Comparison of ENCODE assay signal across 9 mouse cellular contexts in genomic region chr17:29858764-29859163, GRCm38 (mm10).
DNase-seq lines count a peak whose midpoint lies in the region; ATAC-seq and TF ChIP-seq lines count a peak whose summit lies in the region.
"Had no signal": no experiment of that assay in that cellular context is flagged by ENCODE, and none has a peak within 500 bp of the region (broad histone marks: within the 10 kb centered on the region; RNA-seq: fewer than 3 reads in every experiment).

No protein-coding gene starts in this region.

- no peaks in the 10 kb centered on the region for H3K9me3 ChIP-seq in intestine, postnatal 0 days (ENCODE audit: control insufficient read depth)
- no peaks in the 10 kb centered on the region for H3K9me3 ChIP-seq in intestine, embryonic 16.5 days (ENCODE audit: control insufficient read depth, low read length)
- H3K9me3 ChIP-seq in E14TG2a.4 (ENCODE audit: low read length), result no peaks in the 10 kb centered on the region
- no peaks in the 10 kb centered on the region for H3K9me3 ChIP-seq in forebrain, embryonic 10.5 days
- H3K9me3 ChIP-seq: embryonic facial prominence, embryonic 12.5 days had no signal

- H3K4me1 ChIP-seq in intestine, postnatal 0 days (replicated peaks; ENCODE audit: control insufficient read depth, insufficient read depth, low read length), result 0 out of 2 replicates have a peak, but pooled peaks cover 5% of the 10 kb centered on the region
- peaks cover 7% of the 10 kb centered on the region for H3K4me1 ChIP-seq in intestine, embryonic 16.5 days (ENCODE audit: control insufficient read depth, insufficient read depth, low read length)
- peaks cover 56% of the 10 kb centered on the region for H3K4me1 ChIP-seq in E14TG2a.4 (replicated peaks; ENCODE audit: low read depth, low read length)
- H3K4me1 ChIP-seq in forebrain, embryonic 10.5 days, result peaks cover 11% of the 10 kb centered on the region
- H3K4me1 ChIP-seq: embryonic facial prominence, embryonic 12.5 days had no signal

- TF ChIP-seq CTCF in intestine, postnatal 0 days (IDR thresholded peaks at IDR 0.05; ENCODE audit: low read depth), result peak; percentile 73
- peak; percentile 65 for TF ChIP-seq CTCF in E14TG2a.4 (conservative IDR thresholded peaks at IDR 0.05; ENCODE audit: low read length)

- ATAC-seq in intestine, postnatal 0 days, result no peak
- no peak for ATAC-seq in intestine, embryonic 16.5 days

- no peaks in the 10 kb centered on the region for H3K27me3 ChIP-seq in intestine, postnatal 0 days (replicated peaks; ENCODE audit: control insufficient read depth, insufficient read depth, low read length)
- H3K27me3 ChIP-seq in intestine, embryonic 16.5 days (replicated peaks; ENCODE audit: control insufficient read depth, insufficient read depth, low read length), result no peaks in the 10 kb centered on the region
- no peaks in the 10 kb centered on the region for H3K27me3 ChIP-seq in E14TG2a.4 (ENCODE audit: insufficient read depth, low read length)
- H3K27me3 ChIP-seq in forebrain, embryonic 10.5 days (ENCODE audit: poor library complexity, severe bottlenecking), result no peaks in the 10 kb centered on the region; the same call in 1 of the 2 replicates
- H3K27me3 ChIP-seq: embryonic facial prominence, embryonic 12.5 days had no signal

- WGBS in intestine, postnatal 0 days, result 91% methylated on average over 3 of the region's 3 CpGs
- WGBS in intestine, embryonic 16.5 days, result 100% methylated on average over 3 of the region's 3 CpGs
- WGBS in forebrain, embryonic 10.5 days, result over 99% methylated on average over 3 of the region's 3 CpGs

- H3K4me2 ChIP-seq in intestine, postnatal 0 days (replicated peaks; ENCODE audit: low read depth), result no peak overlapping the region
- no peak overlapping the region for H3K4me2 ChIP-seq in intestine, embryonic 16.5 days (ENCODE audit: low read depth, low read length)
- H3K4me2 ChIP-seq: embryonic facial prominence, embryonic 12.5 days had no signal

- peak; percentile 74 for DNase-seq in brain, adult 2 months (ENCODE audit: low read depth, low spot score)
- DNase-seq in lung, postnatal 36 days, result peak; percentile 37
- no peak for DNase-seq in ovary, postnatal 36 days (ENCODE audit: low spot score)
- DNase-seq in layer of hippocampus, adult 9-10 months (ENCODE audit: low spot score), result no peak
- DNase-seq in forebrain, embryonic 10.5 days (ENCODE audit: extremely low spot score, low spot score), result no peak

- H3K36me3 ChIP-seq in intestine, postnatal 0 days (ENCODE audit: control insufficient read depth, insufficient read depth), result no peaks in the 10 kb centered on the region
- H3K36me3 ChIP-seq in intestine, embryonic 16.5 days (ENCODE audit: control insufficient read depth, insufficient read depth, low read length), result no peaks in the 10 kb centered on the region
- no peaks in the 10 kb centered on the region for H3K36me3 ChIP-seq in E14TG2a.4 (ENCODE audit: insufficient read depth, low read length)
- H3K36me3 ChIP-seq in forebrain, embryonic 10.5 days (replicated peaks), result no peaks in the 10 kb centered on the region; the same call in 1 of the 2 replicates
- H3K36me3 ChIP-seq: embryonic facial prominence, embryonic 12.5 days had no signal

- no peak overlapping the region for H3K9ac ChIP-seq in intestine, postnatal 0 days (ENCODE audit: low read depth, low read length)
- no peak overlapping the region for H3K9ac ChIP-seq in intestine, embryonic 16.5 days (ENCODE audit: low read depth, low read length)
- H3K9ac ChIP-seq: embryonic facial prominence, embryonic 12.5 days had no signal

- no peak overlapping the region for H3K4me3 ChIP-seq in intestine, postnatal 0 days (ENCODE audit: low read depth, low read length)
- no peak overlapping the region for H3K4me3 ChIP-seq in intestine, embryonic 16.5 days (ENCODE audit: low read length)
- H3K4me3 ChIP-seq in E14TG2a.4 (replicated peaks; ENCODE audit: low read length), result no peak overlapping the region
- H3K4me3 ChIP-seq in forebrain, embryonic 10.5 days, result no peak overlapping the region
- H3K4me3 ChIP-seq: embryonic facial prominence, embryonic 12.5 days had no signal

- H3K27ac ChIP-seq in intestine, postnatal 0 days (ENCODE audit: low read depth, low read length), result no peak overlapping the region
- no peak overlapping the region for H3K27ac ChIP-seq in intestine, embryonic 16.5 days (ENCODE audit: low read length)
- H3K27ac ChIP-seq in forebrain, embryonic 10.5 days, result no peak overlapping the region
- H3K27ac ChIP-seq: embryonic facial prominence, embryonic 12.5 days had no signal

Comparison
In these comparisons a context has a peak if more than half of its experiments do, and no peak if none do; other contexts are left out.
1. DNase-seq: peak in brain, adult 2 months (single experiment) and lung, postnatal 36 days (single experiment); none in ovary, postnatal 36 days (single experiment), layer of hippocampus, adult 9-10 months (single experiment) and forebrain, embryonic 10.5 days (single experiment).